ENCODE assay signal across 14 mouse cellular contexts in the genomic region with DNA sequence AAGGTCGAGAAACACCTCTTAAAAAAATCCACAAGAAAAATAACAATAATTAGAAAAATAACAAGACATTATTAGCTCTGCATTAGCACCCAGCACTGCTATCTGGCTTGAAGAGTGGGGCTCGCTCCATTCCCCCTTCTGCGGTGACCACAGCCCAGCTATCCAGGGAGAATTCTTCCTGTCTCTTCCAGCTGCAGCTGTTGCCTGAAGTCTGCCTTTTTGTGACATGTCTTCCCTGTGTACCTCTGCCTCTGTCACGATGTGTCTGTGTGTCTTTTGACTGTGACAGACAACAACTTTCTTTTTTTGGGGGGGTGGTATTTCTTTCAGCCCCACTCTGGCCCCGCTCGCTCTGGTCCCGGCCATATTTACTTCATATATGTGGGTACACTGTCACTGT.
"Had no signal": no experiment of that assay in that cellular context is flagged by ENCODE, and none has a peak within 500 bp of the region (broad histone marks: within the 10 kb centered on the region; RNA-seq: fewer than 3 reads in every experiment).

No protein-coding gene starts in this region.

- ATAC-seq: liver, postnatal 0 days; midbrain, embryonic 16.5 days had no signal

- H3K4me2 ChIP-seq: limb, embryonic 12.5 days; liver, embryonic 13.5 days; lung, embryonic 15.5 days; midbrain, embryonic 12.5 days; stomach, embryonic 15.5 days had no signal

- H3K9me3 ChIP-seq: limb, embryonic 12.5 days; liver, embryonic 13.5 days; lung, embryonic 15.5 days; midbrain, embryonic 12.5 days; stomach, embryonic 15.5 days had no signal

- H3K27ac ChIP-seq: limb, embryonic 12.5 days; liver, embryonic 13.5 days; lung, embryonic 15.5 days; midbrain, embryonic 12.5 days; stomach, embryonic 15.5 days had no signal

- H3K36me3 ChIP-seq: limb, embryonic 12.5 days; liver, embryonic 13.5 days; lung, embryonic 15.5 days; midbrain, embryonic 12.5 days; stomach, embryonic 15.5 days had no signal

- H3K27me3 ChIP-seq: limb, embryonic 12.5 days; liver, embryonic 13.5 days; lung, embryonic 15.5 days; stomach, embryonic 15.5 days had no signal

- DNase-seq: kidney, postnatal 25 days; layer of hippocampus, adult 9-11 months; liver; liver, embryonic 13.5 days; liver, postnatal 0 days; lung, postnatal 14 days; right cerebral cortex, postnatal 14 days; thymus, adult 2 months; thymus, postnatal 25 days had no signal

- H3K9ac ChIP-seq: limb, embryonic 12.5 days; liver, embryonic 13.5 days; liver, postnatal 0 days; lung, embryonic 15.5 days; midbrain, embryonic 12.5 days; stomach, embryonic 15.5 days had no signal

- H3K4me3 ChIP-seq: limb, embryonic 12.5 days; liver, embryonic 13.5 days; lung, embryonic 15.5 days; midbrain, embryonic 12.5 days; stomach, embryonic 15.5 days had no signal
